Mouse (Mus musculus) MEL (cell line): Measurements from ENCODE around the gene Hnrnpa2b1. TPM values are rescaled to one million over a fixed set of nuclear protein-coding genes. Genes with fewer than 3 reads are reported as not detected.
A peak's percentile ranks its signal among the peaks of the same experiment; 100 is the strongest.

Source experiments
- DNase-seq: peaks from one replicate; pipeline ENCODE4 v3.0.0; 2011; ENCODE audit warnings: low read depth, low spot score
- H3K27ac ChIP-seq: 2 replicates; pipeline ENCODE4 v1.5.1; 2012; ENCODE audit warnings: low read depth, mild to moderate bottlenecking, control low read depth, low read length, moderate library complexity; ENCODE audit not compliant: control insufficient read depth
- H3K27me3 ChIP-seq, 2 experiments: fragments of 150-350 bp in 1 of 2; sonication (generic) in 1 of 2; 2 replicates each; pipeline ENCODE4 v1.6.1; 2012; ENCODE audit warnings: low read length in 2 of 2, mild to moderate bottlenecking in 2 of 2, improper control_type of control experiment in 1 of 2, moderate library complexity in 1 of 2; ENCODE audit not compliant: insufficient read depth in 2 of 2, control insufficient read depth in 1 of 2
- H3K36me3 ChIP-seq, 2 experiments: 2 replicates each; pipeline ENCODE4 v1.6.1; 2012 to 2014; ENCODE audit warnings: low read length in 2 of 2, improper control_type of control experiment in 1 of 2, inconsistent platforms in 1 of 2, mild to moderate bottlenecking in 1 of 2; ENCODE audit not compliant: insufficient read depth in 2 of 2, control insufficient read depth in 1 of 2
- H3K4me1 ChIP-seq, 2 experiments: fragments of 150-350 bp in 1 of 2; sonication (generic) in 1 of 2; 2 replicates each; pipeline ENCODE4 v1.6.1; 2012; ENCODE audit warnings: low read length in 2 of 2, improper control_type of control experiment in 1 of 2, mild to moderate bottlenecking in 1 of 2; ENCODE audit not compliant: insufficient read depth in 2 of 2, control insufficient read depth in 1 of 2
- H3K4me3 ChIP-seq, 2 experiments: fragments of 150-350 bp in 1 of 2; sonication (generic) in 1 of 2; 2 replicates each; pipeline ENCODE4 v1.5.1; 2012; ENCODE audit warnings: low read depth in 2 of 2, low read length in 2 of 2, mild to moderate bottlenecking in 2 of 2, moderate library complexity in 2 of 2, control low read depth in 1 of 2, improper control_type of control experiment in 1 of 2; ENCODE audit not compliant: control insufficient read depth in 1 of 2, insufficient read depth in 1 of 2
- H3K79me2 ChIP-seq: 2 replicates; pipeline ENCODE4 v1.6.1; 2012; ENCODE audit warnings: mild to moderate bottlenecking, low read length, moderate library complexity; ENCODE audit not compliant: control insufficient read depth, poor library complexity, insufficient read depth
- H3K9ac ChIP-seq: 2 replicates; pipeline ENCODE4 v1.6.1; 2012; ENCODE audit warnings: low read depth, mild to moderate bottlenecking, control low read depth, low read length, moderate library complexity; ENCODE audit not compliant: control insufficient read depth, poor library complexity, severe bottlenecking
- H3K9me3 ChIP-seq: fragments of 150-350 bp; sonication (generic); replicated peaks from 2 replicates; pipeline ENCODE4 v1.6.1; 2012; ENCODE audit warnings: mild to moderate bottlenecking, low read length, improper control_type of control experiment, moderate library complexity; ENCODE audit not compliant: insufficient read depth
- BHLHE40 ChIP-seq: IDR thresholded peaks from 2 replicates; pipeline ENCODE4 v1.6.1; 2012; ENCODE audit warnings: low read depth, mild to moderate bottlenecking, inconsistent platforms, low read length, improper control_type of control experiment, borderline replicate concordance
- CHD1 ChIP-seq: IDR thresholded peaks from 2 replicates; pipeline ENCODE4 v1.6.1; 2012; ENCODE audit warnings: low read depth, mild to moderate bottlenecking, inconsistent platforms, low read length, improper control_type of control experiment
- CHD2 ChIP-seq: IDR thresholded peaks from 2 replicates; pipeline ENCODE4 v1.6.1; 2011; ENCODE audit warnings: low read length, improper control_type of control experiment
- CTCF ChIP-seq, 3 experiments: IDR thresholded peaks in 2 of 3; conservative IDR thresholded peaks in 1 of 3; 2 replicates each; pipeline ENCODE4 v1.5.1; 2011 to 2012; ENCODE audit warnings: low read length in 3 of 3, low read depth in 2 of 3, mild to moderate bottlenecking in 2 of 3, improper control_type of control experiment in 1 of 3, inconsistent platforms in 1 of 3, mixed read lengths in 1 of 3, moderate library complexity in 1 of 3; ENCODE audit not compliant: control insufficient read depth in 1 of 3, insufficient read depth in 1 of 3, poor library complexity in 1 of 3, severe bottlenecking in 1 of 3
- E2F4 ChIP-seq: IDR thresholded peaks from 2 replicates; pipeline ENCODE4 v1.6.1; 2011; ENCODE audit warnings: low read depth, low read length, improper control_type of control experiment, borderline replicate concordance
- ELF1 ChIP-seq: IDR thresholded peaks from 2 replicates; pipeline ENCODE4 v1.6.1; 2014; ENCODE audit warnings: low read depth, mild to moderate bottlenecking, inconsistent platforms, low read length, improper control_type of control experiment, moderate library complexity
- EP300 ChIP-seq, 2 experiments: IDR thresholded peaks; 2 replicates each; pipeline ENCODE4 v1.6.1; 2011; ENCODE audit warnings: improper control_type of control experiment in 2 of 2, low read length in 2 of 2, low read depth in 1 of 2, mild to moderate bottlenecking in 1 of 2
- ETS1 ChIP-seq: IDR thresholded peaks from 2 replicates; pipeline ENCODE4 v1.6.1; 2012; ENCODE audit warnings: low read depth, mild to moderate bottlenecking, inconsistent platforms, low read length, improper control_type of control experiment, moderate library complexity
- GATA1 ChIP-seq: IDR thresholded peaks from 2 replicates; pipeline ENCODE4 v1.6.1; 2011; ENCODE audit warnings: low read depth, low read length, improper control_type of control experiment
- HCFC1 ChIP-seq: IDR thresholded peaks from 2 replicates; pipeline ENCODE4 v1.6.1; 2012; ENCODE audit warnings: low read depth, mild to moderate bottlenecking, inconsistent platforms, low read length, improper control_type of control experiment, moderate library complexity
- JUND ChIP-seq: IDR thresholded peaks from 2 replicates; pipeline ENCODE4 v1.6.1; 2011; ENCODE audit warnings: low read depth, mild to moderate bottlenecking, improper control_type of control experiment, low read length
- KAT2A ChIP-seq: conservative IDR thresholded peaks from 2 replicates; pipeline ENCODE4 v1.6.1; 2012; ENCODE audit warnings: low read depth, low read length, improper control_type of control experiment, inconsistent platforms
- MAFK ChIP-seq: IDR thresholded peaks from 2 replicates; pipeline ENCODE4 v1.6.1; 2011; ENCODE audit warnings: low read depth, mild to moderate bottlenecking, low read length, improper control_type of control experiment, borderline replicate concordance
- MAX ChIP-seq: IDR thresholded peaks from 2 replicates; pipeline ENCODE4 v1.6.1; 2011; ENCODE audit warnings: low read length, improper control_type of control experiment
- MAZ ChIP-seq: IDR thresholded peaks from 2 replicates; pipeline ENCODE4 v1.6.1; 2012; ENCODE audit warnings: low read depth, mild to moderate bottlenecking, inconsistent platforms, low read length, improper control_type of control experiment
- MEF2A ChIP-seq: IDR thresholded peaks from 2 replicates; pipeline ENCODE4 v1.6.1; 2014; ENCODE audit warnings: low read depth, mild to moderate bottlenecking, inconsistent platforms, low read length, improper control_type of control experiment; ENCODE audit not compliant: poor library complexity, insufficient replicate concordance, severe bottlenecking; ENCODE audit errors: extremely low read depth
- MXI1 ChIP-seq: IDR thresholded peaks from 2 replicates; pipeline ENCODE4 v1.6.1; 2011; ENCODE audit warnings: mild to moderate bottlenecking, low read depth, low read length, improper control_type of control experiment
- MYB ChIP-seq: IDR thresholded peaks from 2 replicates; pipeline ENCODE4 v1.6.1; 2011; ENCODE audit warnings: mild to moderate bottlenecking, low read depth, low read length, improper control_type of control experiment
- MYC ChIP-seq: IDR thresholded peaks from 2 replicates; pipeline ENCODE4 v1.6.1; 2011; ENCODE audit warnings: low read depth, mild to moderate bottlenecking, low read length, improper control_type of control experiment, moderate library complexity
- NELFE ChIP-seq: IDR thresholded peaks from 2 replicates; pipeline ENCODE4 v1.6.1; 2011; ENCODE audit warnings: low read depth, low read length, improper control_type of control experiment
- NRF1 ChIP-seq: IDR thresholded peaks from 2 replicates; pipeline ENCODE4 v1.6.1; 2014; ENCODE audit warnings: low read depth, mild to moderate bottlenecking, inconsistent platforms, low read length, improper control_type of control experiment, moderate library complexity; ENCODE audit not compliant: poor library complexity, insufficient read depth, severe bottlenecking
- POLR2A ChIP-seq, 2 experiments: IDR thresholded peaks; 2 replicates each; pipeline ENCODE4 v1.6.1; 2011 to 2012; ENCODE audit warnings: low read length in 2 of 2, mild to moderate bottlenecking in 2 of 2, control low read depth in 1 of 2, improper control_type of control experiment in 1 of 2, low read depth in 1 of 2, moderate library complexity in 1 of 2; ENCODE audit not compliant: control insufficient read depth in 1 of 2, insufficient read depth in 1 of 2, poor library complexity in 1 of 2
- POLR2AphosphoS2 ChIP-seq: IDR thresholded peaks from 2 replicates; pipeline ENCODE4 v1.6.1; 2011; ENCODE audit warnings: low read length, improper control_type of control experiment
- POLR2AphosphoS5 ChIP-seq: IDR thresholded peaks from 2 replicates; pipeline ENCODE4 v1.6.1; 2012; ENCODE audit warnings: low read depth, borderline replicate concordance, mild to moderate bottlenecking, inconsistent platforms, low read length, moderate library complexity, mixed read lengths
- RAD21 ChIP-seq: IDR thresholded peaks from 2 replicates; pipeline ENCODE4 v1.6.1; 2011; ENCODE audit warnings: mild to moderate bottlenecking, low read depth, low read length, improper control_type of control experiment
- RCOR1 ChIP-seq: IDR thresholded peaks from 2 replicates; pipeline ENCODE4 v1.6.1; 2012; ENCODE audit warnings: low read depth, mild to moderate bottlenecking, inconsistent platforms, low read length, improper control_type of control experiment
- SIN3A ChIP-seq: IDR thresholded peaks from 2 replicates; pipeline ENCODE4 v1.6.1; 2012; ENCODE audit warnings: low read length, improper control_type of control experiment, inconsistent platforms
- SMC3 ChIP-seq: IDR thresholded peaks from 2 replicates; pipeline ENCODE4 v1.6.1; 2011; ENCODE audit warnings: low read depth, low read length, improper control_type of control experiment
- TAL1 ChIP-seq: IDR thresholded peaks from 2 replicates; pipeline ENCODE4 v1.6.1; 2012; ENCODE audit warnings: mild to moderate bottlenecking, inconsistent platforms, low read length, moderate library complexity, mixed read lengths
- TBP ChIP-seq: IDR thresholded peaks from 2 replicates; pipeline ENCODE4 v1.8.0; 2011; ENCODE audit warnings: low read depth, low read length, improper control_type of control experiment
- TCF12 ChIP-seq: IDR thresholded peaks from 2 replicates; pipeline ENCODE4 v1.6.1; 2014; ENCODE audit warnings: low read depth, mild to moderate bottlenecking, inconsistent platforms, low read length, improper control_type of control experiment, moderate library complexity
- UBTF ChIP-seq: IDR thresholded peaks from 2 replicates; pipeline ENCODE4 v1.6.1; 2012; ENCODE audit warnings: low read depth, mild to moderate bottlenecking, inconsistent platforms, low read length, improper control_type of control experiment, moderate library complexity, borderline replicate concordance; ENCODE audit not compliant: insufficient read depth
- USF1 ChIP-seq: IDR thresholded peaks from 2 replicates; pipeline ENCODE4 v1.6.1; 2014; ENCODE audit warnings: low read depth, mild to moderate bottlenecking, inconsistent platforms, low read length, improper control_type of control experiment, moderate library complexity
- USF2 ChIP-seq, 2 experiments: IDR thresholded peaks; 2 replicates each; pipeline ENCODE4 v1.6.1; 2011 to 2012; ENCODE audit warnings: improper control_type of control experiment in 2 of 2, low read length in 2 of 2, borderline replicate concordance in 1 of 2, inconsistent platforms in 1 of 2, low read depth in 1 of 2, mild to moderate bottlenecking in 1 of 2; ENCODE audit not compliant: insufficient read depth in 1 of 2
- ZC3H11A ChIP-seq: IDR thresholded peaks from 2 replicates; pipeline ENCODE4 v1.6.1; 2012; ENCODE audit warnings: low read depth, mild to moderate bottlenecking, inconsistent platforms, low read length, improper control_type of control experiment
- ZKSCAN1 ChIP-seq: IDR thresholded peaks from 2 replicates; pipeline ENCODE4 v1.6.1; 2012; ENCODE audit warnings: low read depth, mild to moderate bottlenecking, inconsistent platforms, low read length, improper control_type of control experiment, moderate library complexity
- ZMIZ1 ChIP-seq: IDR thresholded peaks from 2 replicates; pipeline ENCODE4 v1.6.1; 2012; ENCODE audit warnings: low read depth, mild to moderate bottlenecking, inconsistent platforms, low read length, improper control_type of control experiment, moderate library complexity
- ZNF384 ChIP-seq: IDR thresholded peaks from 2 replicates; pipeline ENCODE4 v1.6.1; 2012; ENCODE audit warnings: low read depth, mild to moderate bottlenecking, inconsistent platforms, low read length, improper control_type of control experiment
- polyA plus RNA-seq, 2 experiments: library from polyadenylated mRNA; stranded (reverse) in 1 of 2; unstranded in 1 of 2; fragments of >175 nt in 1 of 2; fragments of >200 nt in 1 of 2; gene quantifications; 2 replicates each; pipeline versions ENCODE4 v1.2.1 to v1.2.4; 2012; ENCODE audit warnings: low replicate concordance in 2 of 2, low read depth in 1 of 2; ENCODE audit not compliant: insufficient read length in 2 of 2, insufficient read depth in 1 of 2, missing spikeins in 1 of 2
- total RNA-seq: library from RNA; depleted of rRNA; stranded (reverse); fragments of 300-350 nt; gene quantifications from 2 replicates; pipeline ENCODE4 v1.2.3, GENCODE M21; 2012

Gene Hnrnpa2b1
- total and polyA plus RNA-seq, 3 experiments: 635 to 1,710 (median 1,226) TPM

DNA sequence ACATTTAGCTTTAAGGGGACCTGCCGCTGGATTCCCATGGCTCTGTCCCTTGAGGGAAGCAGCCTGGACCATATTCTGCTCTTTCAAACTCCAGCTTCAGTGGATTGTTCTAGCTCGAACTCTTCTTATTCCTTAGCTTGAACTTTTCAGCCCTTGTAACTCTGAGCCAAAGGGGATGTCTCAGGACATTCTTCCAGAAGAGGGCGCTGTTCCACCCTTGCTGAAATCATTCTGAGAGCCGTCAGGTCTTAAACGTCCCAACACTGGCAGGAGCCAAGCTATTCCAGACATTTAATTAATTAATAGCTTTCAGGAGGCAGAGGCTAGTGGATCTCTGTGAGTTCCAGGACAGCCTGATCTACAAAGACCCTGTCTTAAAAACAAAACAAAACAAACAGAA lies 40.4 kb upstream of the Hnrnpa2b1 start:
- Histone ChIP-seq H3K9ac (peak overlapping the region; percentile 62), H3K27me3 (no peaks in the 10 kb centered on the region), H3K79me2 (no peaks in the 10 kb centered on the region), H3K27ac (peak overlapping the region; percentile 34; the same call in 1 of the 2 replicates), H3K4me3 (peak overlapping the region; percentile 49 to 66), H3K4me1 (peaks cover 0 to 3% of the 10 kb centered on the region in 2 experiments; a peak in 3 of 4 replicates), H3K9me3 (no peaks in the 10 kb centered on the region), H3K36me3 (peaks cover 0 to 7% of the 10 kb centered on the region in 2 experiments; a peak in 2 of 4 replicates)
- DNase-seq: peak; percentile 90
- TF ChIP-seq POLR2AphosphoS2 (no peak), NELFE (no peak), MAZ (no peak), TCF12 (no peak), MAX (no peak), MXI1 (no peak; the same call in 1 of the 2 replicates), GATA1 (no peak), RAD21 (peak; percentile 69), HCFC1 (no peak), CHD1 (no peak), USF1 (no peak), ZMIZ1 (no peak), NRF1 (0 out of 2 replicates have a peak, but pooled peaks have one; percentile 14), ETS1 (no peak), KAT2A (no peak), JUND (no peak), POLR2AphosphoS5 (no peak), MYC (no peak), POLR2A (IDR thresholded peaks at IDR 0.05; ENCODE audit: control insufficient read depth in 1 of 2, insufficient read depth in 1 of 2, low read depth in 1 of 2, low read length in 2 of 2, poor library complexity in 1 of 2) (no peak), BHLHE40 (no peak), CHD2 (no peak), TAL1 (no peak), SIN3A (peak; percentile 47; the same call in 1 of the 2 replicates), UBTF (no peak), TBP (no peak), ZKSCAN1 (no peak), USF2 (IDR thresholded peaks at IDR 0.05; ENCODE audit: borderline replicate concordance in 1 of 2, insufficient read depth in 1 of 2, low read depth in 1 of 2, low read length in 2 of 2) (no peak), EP300 (IDR thresholded peaks at IDR 0.05; ENCODE audit: low read depth in 1 of 2, low read length in 2 of 2) (no peak), ZNF384 (0 out of 2 replicates have a peak, but pooled peaks have one; percentile 35), E2F4 (no peak), ZC3H11A (peak; percentile 76), ELF1 (0 out of 2 replicates have a peak, but pooled peaks have one; percentile 13), MEF2A (no peak), RCOR1 (peak; percentile 16; the same call in 1 of the 2 replicates), SMC3 (peak; percentile 83), CTCF (IDR thresholded peaks at IDR 0.05 in 2 of 3, conservative IDR thresholded peaks at IDR 0.05 in 1 of 3; ENCODE audit: control insufficient read depth in 1 of 3, insufficient read depth in 1 of 3, low read depth in 2 of 3, low read length in 3 of 3, poor library complexity in 1 of 3, severe bottlenecking in 1 of 3) (peak; percentile 76 to 89 (median 83)), MYB (no peak), MAFK (no peak)
